Mouse (Mus musculus): ENCODE measurements at regions not wholly inside any gene's neighbourhood (a gene's known extent, or its start where the extent isn't known, plus 50 kb on each side); places are given as distances from the start of the nearest gene placed in this dataset.
A peak's percentile ranks its signal among the peaks of the same experiment; 100 is the strongest.

DNA sequence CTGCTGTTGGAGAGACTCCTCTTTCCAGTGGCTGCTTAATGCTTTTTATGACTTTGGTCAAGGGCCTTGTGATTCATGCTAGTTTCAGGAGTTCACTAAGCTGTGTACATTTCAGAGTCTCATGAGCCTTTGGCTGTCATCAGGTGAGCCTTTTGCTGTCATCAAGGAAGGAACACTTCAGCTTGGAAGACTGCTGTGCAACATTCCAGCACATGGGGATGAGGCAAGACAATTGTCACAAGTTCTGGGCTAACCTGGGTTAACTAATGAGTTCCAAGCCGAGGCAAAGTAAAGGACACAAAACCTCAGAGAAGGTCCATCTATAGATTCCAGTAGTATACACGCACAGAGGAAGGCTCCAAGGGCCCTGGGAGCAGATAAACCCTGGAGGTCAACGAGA, 124.8 kb upstream of the Eef2kmt start:
- DNase-seq (ENCODE audit: low read depth, low spot score): no peak

DNA sequence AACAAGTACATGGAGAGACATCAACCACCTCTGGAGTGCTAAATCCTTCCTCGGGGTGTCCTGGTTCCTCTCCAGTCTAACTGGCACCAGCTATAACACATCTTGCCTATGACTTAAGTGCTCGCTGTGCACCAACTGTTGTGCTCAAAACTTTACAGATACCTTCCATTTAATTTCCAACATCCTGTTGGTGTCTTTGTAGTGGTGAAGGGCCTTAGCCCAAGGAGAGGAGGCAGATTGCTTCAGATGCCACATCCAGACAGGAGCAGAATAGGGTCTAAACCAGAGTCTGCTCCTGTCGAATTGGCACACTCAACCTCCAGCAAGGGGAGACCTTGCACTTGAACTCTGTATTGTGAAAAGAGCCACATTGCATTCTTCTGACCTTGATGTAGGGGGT, 121.2 kb upstream of the Eef2kmt start:
- no peak for DNase-seq (ENCODE audit: low read depth, low spot score)

DNA sequence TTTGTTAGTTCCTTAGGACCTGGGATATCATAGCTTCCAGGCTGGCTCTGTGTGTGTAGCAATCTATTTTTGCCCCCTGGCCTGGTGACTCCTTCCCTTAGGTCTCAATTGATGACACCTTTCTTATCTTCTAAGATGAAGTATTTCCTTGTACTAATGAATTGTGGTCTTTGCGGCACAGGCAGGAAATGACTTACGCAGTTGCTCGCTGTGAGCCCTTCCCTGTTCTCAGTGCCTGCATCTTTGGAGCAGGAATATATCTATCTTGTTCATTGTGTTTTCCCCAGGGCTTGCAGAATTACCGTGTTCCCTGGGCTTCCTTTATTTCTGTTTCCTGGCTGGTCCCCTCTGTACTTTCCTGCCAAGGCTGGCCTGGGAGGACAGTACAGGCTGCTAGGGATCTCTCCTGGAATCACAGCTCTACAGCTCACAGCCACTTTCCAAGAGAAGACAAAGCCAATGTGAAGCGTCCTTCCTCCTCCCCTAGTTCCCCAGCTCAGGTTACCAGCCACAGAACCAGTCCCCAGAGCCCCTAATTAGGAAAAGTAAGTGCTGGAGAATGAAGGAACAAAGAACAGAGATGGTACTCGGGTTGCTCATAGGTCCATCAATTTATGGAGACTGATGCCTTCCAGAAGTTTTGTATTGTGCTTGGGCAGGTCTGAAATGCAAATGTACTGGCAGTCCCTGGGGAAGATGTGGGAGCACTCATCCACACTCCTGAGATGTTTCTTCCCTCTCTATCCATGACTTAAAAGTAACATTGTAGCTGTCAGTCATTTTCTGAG, 119.2 kb upstream of the Eef2kmt start:
- peak; percentile 63 for DNase-seq (ENCODE audit: low read depth, low spot score)

DNA sequence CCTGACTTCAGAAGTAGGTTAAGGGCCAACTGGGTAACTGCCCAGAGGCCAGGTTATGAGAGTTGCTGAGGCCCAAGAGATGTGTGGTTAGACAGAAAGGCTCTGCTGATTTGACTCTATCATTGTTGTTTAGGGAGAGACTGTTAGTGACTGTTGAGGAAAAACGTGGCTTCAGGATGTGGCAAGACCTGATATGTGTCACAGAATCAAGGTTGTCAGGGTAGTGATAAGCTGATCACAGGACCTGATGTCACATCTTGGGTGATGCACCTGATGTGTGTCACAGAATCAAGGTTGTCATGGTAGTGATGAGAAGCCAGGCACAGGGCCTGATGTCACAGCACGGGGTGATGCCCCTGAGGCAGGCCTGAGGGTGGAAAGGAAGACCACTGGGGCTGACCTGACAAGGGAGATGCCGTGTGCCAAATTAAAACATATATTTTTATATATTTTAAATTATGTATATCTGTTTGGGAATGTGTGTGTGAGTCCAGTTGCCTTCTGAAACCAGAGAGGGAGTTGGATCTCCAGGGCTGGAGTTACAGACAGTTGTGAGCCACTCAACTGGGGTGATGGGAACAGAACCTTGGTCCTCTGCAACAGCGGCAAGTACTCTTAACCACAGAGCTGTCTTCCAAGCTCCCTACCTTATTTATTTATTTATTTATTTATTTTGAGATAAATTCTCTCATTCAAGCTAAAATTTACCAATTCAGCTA, 115.6 kb upstream of the Eef2kmt start:
- peak; percentile 70 for DNase-seq (ENCODE audit: low read depth, low spot score)

DNA sequence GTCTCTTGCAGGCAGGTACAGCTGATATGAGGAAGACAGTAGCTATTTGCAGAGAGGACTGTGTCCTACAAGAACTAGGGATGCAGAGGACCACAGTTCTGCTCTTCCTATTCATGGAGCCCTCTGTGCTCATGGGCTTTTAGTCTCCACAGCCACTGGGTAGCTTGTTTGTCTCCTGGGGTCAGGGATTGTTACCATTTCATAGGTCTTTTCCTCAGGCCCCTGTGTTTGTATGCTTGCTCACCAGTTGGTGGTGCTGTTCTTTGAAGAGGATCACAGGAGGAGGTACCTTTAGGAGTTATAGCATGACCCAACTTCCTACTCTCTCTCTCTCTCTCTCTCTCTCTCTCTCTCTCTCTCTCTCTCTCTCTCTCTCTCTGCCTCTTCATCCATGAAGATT, 114.7 kb upstream of the Eef2kmt start:
- peak; percentile 45 for DNase-seq (ENCODE audit: low read depth, low spot score)

DNA sequence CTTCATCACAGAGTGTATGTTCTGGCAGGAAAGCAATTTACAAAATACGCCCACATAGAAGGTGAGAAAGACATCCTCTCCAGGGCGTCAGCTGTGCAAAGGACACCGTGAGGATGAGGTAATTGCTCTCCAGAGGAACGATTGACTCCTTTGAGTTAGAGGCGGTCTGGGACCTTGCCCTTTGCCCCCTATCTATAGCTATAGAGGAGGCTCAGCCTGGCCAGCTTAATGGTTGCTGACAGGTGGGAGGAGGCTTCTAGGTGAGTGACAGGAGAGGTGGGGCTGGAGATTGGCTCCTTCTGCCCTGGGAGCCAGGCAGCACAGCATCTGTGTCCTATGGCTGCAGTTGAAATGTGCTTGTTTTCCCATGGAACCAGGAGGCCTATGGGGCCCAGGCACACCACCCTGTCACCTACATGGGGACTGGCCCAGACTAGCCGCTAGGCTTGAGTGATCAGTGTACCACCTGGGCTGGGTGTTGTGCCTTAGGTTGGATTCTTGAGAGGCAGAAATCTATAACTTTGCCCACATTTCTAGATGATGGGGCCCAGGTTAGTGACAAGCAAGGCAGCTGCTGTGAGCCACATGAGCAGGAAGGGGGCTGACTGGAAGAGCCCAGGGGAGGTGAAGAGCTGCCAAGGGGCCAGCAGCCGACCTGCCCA, 113.2 kb upstream of the Eef2kmt start:
- DNase-seq (ENCODE audit: low read depth, low spot score): peak; percentile 47

DNA sequence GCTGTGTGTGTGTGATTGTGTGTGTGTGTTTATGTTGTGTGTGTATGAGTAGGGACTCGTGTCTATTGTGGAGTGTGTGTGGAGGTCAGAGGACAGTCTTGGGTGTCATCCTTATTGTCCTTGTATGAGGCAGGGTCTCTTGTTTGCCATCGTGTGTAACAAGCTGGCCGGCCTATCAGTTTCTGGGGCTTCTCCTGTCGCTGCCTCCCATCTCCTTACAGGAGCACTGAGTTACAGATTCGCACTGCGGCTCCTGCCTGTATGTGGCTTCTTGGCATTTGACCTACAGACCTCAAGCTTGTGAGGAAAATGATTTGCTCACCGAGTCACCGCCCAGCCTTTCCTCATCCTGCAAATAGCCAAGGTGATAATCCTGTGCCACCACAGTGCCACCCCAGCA, 112.6 kb upstream of the Eef2kmt start:
- DNase-seq (ENCODE audit: low read depth, low spot score): no peak

DNA sequence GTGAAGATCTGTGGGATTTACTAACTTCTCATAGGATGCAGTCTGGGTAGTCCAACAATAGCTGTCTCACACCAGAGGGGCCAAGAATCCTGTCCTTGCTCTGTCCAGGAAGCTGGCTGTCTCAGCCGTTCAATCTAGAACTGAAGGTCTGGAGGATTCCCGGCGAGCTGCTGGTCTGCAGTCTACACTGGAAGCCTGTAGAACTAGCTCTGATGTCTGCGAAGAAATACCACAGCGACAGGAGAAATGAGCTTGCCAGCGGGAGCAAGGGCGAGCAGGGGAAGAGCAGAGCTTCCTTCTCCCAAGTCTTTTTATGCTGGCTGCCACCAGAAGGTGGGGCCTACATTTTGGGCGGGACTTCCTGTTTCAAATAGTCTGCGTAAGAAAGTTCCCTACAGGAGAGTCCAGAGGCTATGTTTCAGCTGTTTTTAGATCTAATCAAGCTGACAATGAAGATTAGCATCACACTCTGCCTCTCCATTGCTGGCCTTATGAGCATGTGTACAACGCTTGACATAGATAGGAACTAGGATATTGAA, 111.9 kb upstream of the Eef2kmt start:
- peak; percentile 31 for DNase-seq (ENCODE audit: low read depth, low spot score)

DNA sequence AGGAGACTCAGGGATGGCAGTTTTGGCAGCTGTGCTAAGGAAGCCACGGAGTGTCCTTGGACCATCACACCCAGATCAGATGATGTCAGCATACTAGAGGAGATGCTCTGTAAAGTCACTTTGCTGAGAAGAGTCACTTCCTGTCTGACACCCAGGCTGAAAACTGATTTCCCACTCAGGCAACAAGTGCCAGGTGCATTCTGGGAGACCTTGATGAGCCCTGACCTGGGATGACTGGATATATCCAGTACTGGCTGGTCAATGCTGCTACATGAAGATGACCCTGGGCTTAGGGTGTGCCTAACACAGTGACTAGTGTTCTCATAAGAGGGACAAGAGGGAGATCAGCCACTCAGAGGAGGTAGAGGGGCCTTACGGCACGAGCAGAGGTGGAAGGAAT, 110.2 kb upstream of the Eef2kmt start:
- DNase-seq (ENCODE audit: low read depth, low spot score): no peak

DNA sequence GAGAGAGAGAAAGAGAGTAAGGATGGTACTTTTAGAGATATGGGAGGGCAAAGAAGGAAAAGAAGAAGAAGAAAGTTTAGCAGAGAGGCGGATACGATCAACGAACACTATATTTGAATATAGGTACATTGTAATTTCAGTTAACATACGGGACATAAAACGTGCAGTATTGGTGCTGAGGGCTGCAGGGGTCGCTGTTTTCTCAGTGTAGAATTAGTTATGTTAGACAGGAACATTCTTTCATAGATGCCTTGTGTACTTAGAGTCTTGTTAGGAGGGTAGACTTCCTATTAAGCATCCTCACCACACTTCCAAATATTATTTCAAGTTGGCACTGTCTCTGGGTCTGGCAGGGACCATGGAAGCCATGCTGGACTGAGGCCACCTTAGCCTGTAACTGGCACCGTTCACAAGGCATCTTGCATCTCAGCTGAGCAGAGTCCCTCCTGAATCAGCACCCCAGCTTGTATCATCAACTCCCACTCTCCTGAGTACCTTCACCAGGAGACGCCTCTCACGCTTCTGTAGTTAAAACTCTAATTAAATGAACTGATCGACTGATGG, 107.3 kb upstream of the Eef2kmt start:
- peak; percentile 33 for DNase-seq (ENCODE audit: low read depth, low spot score)

DNA sequence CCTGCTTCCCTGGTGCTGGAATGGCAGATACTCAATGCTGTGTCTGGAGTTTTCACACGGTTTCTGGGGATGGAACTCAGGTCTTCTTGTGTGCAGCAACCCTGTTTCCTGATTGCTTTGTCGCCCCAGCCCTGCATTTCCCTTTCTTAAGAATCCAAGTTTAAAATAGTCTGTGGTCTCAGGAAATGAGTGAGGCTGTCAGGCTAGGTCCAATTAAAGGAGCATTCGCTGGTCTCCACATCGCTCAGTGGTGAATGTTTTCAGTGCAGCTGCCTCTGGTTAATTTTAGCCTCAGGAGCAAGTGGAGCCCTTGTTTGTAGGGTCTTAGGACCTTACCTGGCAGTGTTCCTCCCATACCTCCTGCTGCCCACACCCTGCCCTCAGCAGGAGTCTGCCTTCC, 103.4 kb upstream of the Eef2kmt start:
- DNase-seq (ENCODE audit: low read depth, low spot score): no peak

DNA sequence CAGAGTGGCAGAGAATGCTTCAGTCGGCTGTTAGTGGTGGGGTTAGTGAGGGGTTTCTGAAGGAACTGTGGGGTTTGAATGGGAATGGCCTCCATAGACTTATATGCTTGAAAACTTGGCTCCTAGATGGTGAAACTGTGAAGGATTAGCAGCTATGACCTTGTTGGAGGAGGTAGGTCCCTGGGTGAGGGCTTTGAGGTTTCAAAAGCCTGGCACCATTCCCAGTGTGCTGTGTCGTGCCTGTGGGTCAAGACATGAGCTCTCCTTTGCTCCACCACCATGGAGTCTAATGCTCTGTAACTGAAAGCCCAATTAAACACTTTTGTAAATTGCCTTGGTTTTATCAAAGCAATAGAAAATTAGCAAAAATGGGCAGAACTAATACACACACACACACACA, 98.1 kb upstream of the Eef2kmt start:
- DNase-seq (ENCODE audit: low read depth, low spot score): no peak

DNA sequence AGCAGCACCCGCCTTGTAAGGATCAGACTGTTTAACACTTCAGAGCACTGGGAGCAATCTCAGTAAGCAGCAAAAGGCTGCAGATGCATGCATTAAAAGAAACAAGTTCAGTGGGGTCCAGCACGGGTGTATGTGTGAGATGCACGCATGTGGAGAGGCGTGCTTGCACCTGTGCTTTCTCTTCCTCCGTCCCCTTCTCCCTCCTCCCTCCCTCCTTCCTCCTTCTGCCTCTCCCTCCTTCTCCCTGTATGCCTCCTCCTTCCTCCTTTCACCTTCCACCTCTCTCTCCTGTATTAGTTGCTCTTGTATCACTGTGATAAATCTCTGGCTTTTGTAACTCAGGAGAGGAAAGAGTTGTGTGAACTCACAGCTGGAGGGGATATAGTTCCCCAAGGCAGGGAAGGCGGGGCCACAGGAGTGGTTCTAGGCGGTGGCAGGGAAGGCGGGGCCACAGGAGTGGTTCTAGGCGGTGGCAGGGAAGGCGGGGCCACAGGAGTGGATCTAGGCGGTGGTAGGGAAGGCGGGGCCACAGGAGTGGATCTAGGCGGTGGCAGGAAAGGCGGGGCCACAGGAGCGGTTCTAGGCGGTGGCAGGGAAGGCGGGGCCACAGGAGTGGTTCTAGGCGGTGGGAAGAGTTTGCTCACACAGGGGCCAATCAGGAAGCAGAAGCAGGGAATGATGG, 96.2 kb upstream of the Eef2kmt start:
- peak; percentile 89 for DNase-seq (ENCODE audit: low read depth, low spot score)

DNA sequence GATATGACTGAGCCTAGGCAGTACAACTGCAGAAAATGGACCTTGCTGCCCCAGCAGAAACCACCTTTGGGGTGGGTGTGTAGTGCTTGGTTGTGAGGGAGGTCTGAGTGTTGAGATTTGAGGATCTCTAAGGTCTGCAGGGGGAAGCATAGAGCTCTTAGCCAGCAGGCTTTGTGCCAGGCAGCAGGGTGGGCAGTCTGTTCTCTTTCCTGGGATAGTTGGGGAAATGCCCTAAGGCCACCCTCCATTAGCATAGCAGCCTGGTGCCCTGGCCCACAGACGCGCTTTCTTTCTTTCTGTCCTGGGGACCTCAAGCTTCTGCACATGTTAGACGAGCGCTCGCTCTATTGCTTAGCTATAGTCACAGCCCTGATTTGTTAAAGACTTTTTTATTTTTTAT, 91.4 kb upstream of the Eef2kmt start:
- no peak for DNase-seq (ENCODE audit: low read depth, low spot score)

DNA sequence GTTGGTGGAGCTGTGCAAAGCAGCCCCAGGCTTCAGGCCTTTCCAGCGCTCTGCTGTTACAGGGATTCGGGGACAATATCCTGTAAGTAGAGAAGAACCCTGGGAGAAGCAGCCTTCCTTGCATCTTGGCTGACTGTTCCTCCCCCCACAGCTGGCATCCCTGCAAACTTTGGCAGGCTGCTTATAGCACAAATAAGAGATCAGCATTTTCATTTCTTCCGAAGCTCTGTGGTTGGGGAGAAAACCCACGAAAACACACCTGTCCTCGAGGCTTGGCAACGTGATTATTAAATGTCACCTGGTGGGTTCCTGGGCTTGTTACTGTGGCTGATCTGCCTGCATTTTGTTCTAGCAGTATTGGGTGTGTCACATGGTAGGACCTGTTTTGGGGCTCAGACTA, 86.5 kb upstream of the Eef2kmt start:
- no peak for DNase-seq (ENCODE audit: low read depth, low spot score)

DNA sequence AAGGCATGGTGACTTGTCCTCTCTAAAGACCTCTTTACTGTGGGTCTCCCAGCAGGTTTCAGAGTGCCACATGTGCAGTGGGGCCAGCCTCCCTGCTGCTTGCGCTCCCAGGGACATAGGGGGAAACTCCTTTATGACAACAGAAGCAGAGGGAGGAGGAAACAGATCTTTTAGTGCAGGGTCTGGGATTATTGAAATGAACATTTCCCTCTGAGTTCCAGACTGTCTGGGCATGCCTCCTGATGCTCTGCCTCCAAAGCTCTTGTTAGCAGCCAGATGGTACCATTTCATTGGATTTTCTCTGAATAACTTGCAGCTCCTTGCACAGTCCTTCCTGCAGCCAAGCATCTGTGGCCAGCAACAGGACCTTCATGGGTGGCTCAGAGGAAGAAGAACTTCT, 60.5 kb upstream of the Eef2kmt start:
- no peak for DNase-seq (ENCODE audit: low read depth, low spot score)

DNA sequence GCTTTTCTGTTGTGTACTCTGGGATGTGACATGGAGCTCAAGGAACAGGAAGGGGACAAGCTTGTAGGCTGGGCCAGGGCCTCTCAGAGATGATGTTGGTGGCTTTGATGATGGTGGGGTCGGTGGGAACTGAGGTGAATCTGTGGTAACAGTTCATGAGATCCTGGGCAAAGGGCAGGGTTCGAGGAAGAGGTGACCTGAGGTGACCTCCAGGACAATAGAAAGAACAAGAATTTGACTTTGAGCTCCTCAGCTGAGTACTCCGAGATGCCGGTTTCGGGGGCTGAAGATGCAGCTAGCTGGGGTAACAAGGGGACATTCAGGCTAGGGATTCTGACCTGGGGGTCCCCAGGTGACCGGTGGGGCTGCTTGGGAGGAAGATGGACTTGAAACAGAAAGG, 57.5 kb upstream of the Eef2kmt start:
- no peak for DNase-seq (ENCODE audit: low read depth, low spot score)

DNA sequence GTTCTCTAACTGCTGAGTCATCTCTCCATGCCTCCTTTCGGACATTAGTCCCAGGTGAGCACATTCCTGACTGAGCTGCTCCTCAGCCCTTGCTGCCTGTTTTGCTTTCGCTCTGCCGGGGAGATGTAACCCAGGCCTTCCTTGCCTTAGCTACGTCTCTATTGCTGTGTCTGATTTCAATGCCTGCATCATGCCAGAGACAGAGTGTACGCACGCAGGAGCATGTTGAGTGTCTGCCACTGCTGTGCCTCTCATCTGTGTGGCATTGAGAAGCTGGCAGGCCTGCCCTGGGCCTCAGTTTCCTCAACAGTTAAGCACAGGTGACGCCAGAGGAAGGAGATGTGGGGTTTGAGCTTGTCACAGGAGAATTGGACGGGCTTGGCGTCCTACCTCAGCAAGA, 55.7 kb upstream of the Eef2kmt start:
- no peak for DNase-seq (ENCODE audit: low read depth, low spot score)

DNA sequence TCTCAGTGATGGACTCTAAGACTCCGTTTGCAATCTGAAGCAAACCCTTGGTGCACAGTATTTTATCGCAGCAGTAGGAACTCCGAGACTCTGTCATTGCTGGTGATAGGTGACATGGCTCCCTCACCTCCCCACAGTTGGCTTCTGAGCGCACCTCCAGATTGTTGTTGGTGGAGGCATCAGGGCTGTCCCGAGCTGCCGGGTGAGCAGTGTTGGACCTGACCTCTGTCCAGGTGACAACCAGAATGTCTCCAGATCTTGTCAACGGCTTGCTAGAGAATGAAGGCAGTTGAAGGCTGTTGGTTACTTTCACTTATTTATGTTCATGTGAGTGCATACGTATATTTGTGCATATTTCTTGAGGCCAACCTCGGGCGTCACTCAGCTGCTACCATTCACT, 55.0 kb upstream of the Eef2kmt start:
- no peak for DNase-seq (ENCODE audit: low read depth, low spot score)

DNA sequence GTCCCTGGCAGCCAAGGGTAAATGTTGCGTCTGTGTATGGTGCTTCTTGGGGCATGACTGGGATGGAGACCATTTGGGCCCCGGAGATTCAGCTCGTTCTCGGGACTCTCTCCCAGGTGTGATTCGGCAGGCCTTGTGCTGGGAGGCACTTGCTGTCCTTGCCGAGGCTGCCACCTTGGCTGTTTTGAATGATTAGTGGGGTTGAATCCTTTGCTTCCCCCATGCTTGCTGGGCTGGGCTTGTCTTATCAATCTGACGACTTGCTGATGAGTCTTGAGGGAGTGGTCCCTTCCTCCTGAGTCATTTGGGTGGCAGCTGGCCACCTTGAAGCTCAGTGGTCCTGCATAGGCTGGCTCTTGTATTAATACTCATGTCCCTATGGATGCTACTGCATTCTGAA, 52.0 kb upstream of the Eef2kmt start:
- no peak for DNase-seq (ENCODE audit: low read depth, low spot score)

DNA sequence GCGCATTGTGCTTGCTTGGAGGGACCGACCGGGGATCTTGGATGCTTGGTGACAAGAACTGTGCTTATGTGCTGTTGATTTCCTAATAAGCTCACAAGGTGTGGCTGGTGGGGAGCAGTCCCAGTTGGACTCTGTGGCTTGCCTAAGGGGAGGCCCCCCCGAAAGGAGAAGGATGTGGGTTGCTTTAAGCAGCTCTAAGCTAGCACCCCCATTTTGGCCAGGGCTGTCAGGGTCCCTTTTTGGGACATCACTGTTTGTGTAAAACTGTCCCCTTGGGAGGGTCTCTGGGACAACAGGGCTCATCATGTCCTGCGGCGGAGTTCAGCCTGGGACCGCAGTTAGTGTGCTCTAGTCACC, 51.4 kb upstream of the Eef2kmt start:
- DNase-seq (ENCODE audit: low read depth, low spot score): peak; percentile 3

Data from CD4-positive helper T cell, adult 2 months (primary cell).